Mouse (Mus musculus) neural tube, embryonic 13.5 days (tissue): ENCODE measurements at regions not wholly inside any gene's neighbourhood (a gene's known extent, or its start where the extent isn't known, plus 50 kb on each side); places are given as distances from the start of the nearest gene placed in this dataset.

Experiments
- ATAC-seq: fragments of 200-750 bp; cut with Nextera tagmentation; 2 replicates; pipeline ENCODE4 v1.8.0; 2017; ENCODE audit warnings: low read depth, mild to moderate bottlenecking, moderate TSS enrichment, moderate library complexity
- H3K27ac ChIP-seq: fragments of 300-500 bp; sonication (generic); replicated peaks from 2 replicates; pipeline ENCODE4 v1.5.1; 2015; ENCODE audit warnings: moderate library complexity, mild to moderate bottlenecking, inconsistent platforms
- H3K27me3 ChIP-seq: fragments of 300-500 bp; sonication (generic); 2 replicates; pipeline ENCODE4 v1.6.1; 2015; ENCODE audit warnings: mild to moderate bottlenecking, inconsistent platforms
- H3K36me3 ChIP-seq: fragments of 300-500 bp; sonication (generic); 2 replicates; pipeline ENCODE4 v1.6.1; 2015; ENCODE audit warnings: mild to moderate bottlenecking, inconsistent platforms
- H3K4me1 ChIP-seq: fragments of 300-500 bp; sonication (generic); replicated peaks from 2 replicates; pipeline ENCODE4 v1.6.1; 2015; ENCODE audit warnings: inconsistent platforms
- H3K4me2 ChIP-seq: fragments of 300-500 bp; sonication (generic); 2 replicates; pipeline ENCODE4 v1.6.1; 2015; ENCODE audit warnings: inconsistent platforms, mild to moderate bottlenecking, moderate library complexity
- H3K4me3 ChIP-seq: fragments of 300-500 bp; sonication (generic); 2 replicates; pipeline ENCODE4 v1.5.1; 2015; ENCODE audit warnings: mild to moderate bottlenecking, inconsistent platforms
- H3K9ac ChIP-seq: fragments of 300-500 bp; sonication (generic); 2 replicates; pipeline ENCODE4 v1.6.1; 2015; ENCODE audit warnings: moderate library complexity, mild to moderate bottlenecking, inconsistent platforms
- H3K9me3 ChIP-seq: fragments of 300-500 bp; sonication (generic); 2 replicates; pipeline ENCODE4 v1.6.1; 2016; ENCODE audit warnings: inconsistent platforms
- WGBS: fragments of 180-500 bp; shearing (Covaris S2); methylation state at CpG from one replicate; pipeline ENCODE4 v1.1.7; 2015; 5-methylcytosine and 5-hydroxymethylcytosine counted together

DNA sequence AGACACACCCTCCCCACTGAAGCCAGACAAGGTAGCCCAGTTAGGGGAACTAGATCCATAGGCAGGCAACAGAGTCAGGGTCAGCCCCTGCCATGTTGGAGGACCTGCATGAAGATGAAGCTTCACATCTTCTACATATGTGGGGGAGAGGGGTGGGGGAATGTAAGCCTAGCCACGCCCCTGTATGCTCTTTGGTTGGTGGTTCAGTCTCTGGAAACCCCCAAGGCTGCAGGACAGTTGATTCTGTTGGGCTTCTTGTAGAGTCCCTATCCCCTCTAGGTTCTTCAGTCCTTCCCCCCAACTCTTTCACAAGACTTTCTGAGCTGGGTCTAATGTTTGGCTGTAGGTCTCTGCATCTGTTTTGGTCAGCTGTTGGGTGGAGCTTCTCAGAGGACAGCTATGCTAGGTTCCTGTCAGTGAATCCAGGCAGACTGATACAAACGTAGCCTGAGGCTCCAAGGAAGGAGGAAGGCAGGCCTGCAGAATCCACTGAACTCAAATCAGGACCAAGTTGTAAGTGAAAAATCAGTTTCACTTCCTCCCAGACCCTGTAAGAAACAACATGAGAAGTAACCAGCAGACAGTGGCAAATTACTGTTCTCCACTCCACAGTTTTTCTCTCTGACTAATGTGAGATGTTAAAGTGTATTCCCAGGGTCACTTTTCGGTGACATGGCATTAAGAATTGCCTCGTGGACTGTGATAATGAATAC lies 476.9 kb downstream of the Arl4a start:
- Histone ChIP-seq H3K27me3 (no peaks in the 10 kb centered on the region), H3K4me3 (no peak overlapping the region), H3K9ac (no peak overlapping the region), H3K4me2 (no peak overlapping the region), H3K27ac (no peak overlapping the region), H3K9me3 (no peaks in the 10 kb centered on the region), H3K4me1 (no peaks in the 10 kb centered on the region), H3K36me3 (no peaks in the 10 kb centered on the region)
- 83% methylated on average over 4 of the region's 4 CpGs for WGBS
- ATAC-seq = no peak

DNA sequence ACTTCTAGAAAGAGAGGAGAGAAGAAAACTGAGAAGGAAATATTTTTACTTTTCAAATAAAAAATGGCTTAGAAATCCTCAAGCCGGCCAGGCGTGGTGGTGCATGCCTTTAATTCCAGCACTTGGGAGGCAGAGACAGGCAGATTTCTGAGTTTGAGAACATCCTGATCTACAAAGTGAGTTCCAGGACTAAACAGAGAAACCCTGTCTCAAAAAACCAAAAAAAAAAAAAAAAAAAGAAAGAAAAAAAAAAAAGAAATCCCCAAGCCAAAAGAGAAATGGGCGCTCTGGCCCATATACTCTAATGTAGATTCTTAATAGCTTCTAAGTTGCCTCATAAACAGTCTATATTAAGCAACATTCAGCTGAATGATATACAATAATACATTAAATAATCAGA lies 479.3 kb downstream of the Arl4a start:
- H3K4me1 ChIP-seq = no peaks in the 10 kb centered on the region
- no peak overlapping the region for H3K9ac ChIP-seq
- WGBS = 98% methylated on average over 3 of the region's 3 CpGs
- H3K27ac ChIP-seq = no peak overlapping the region
- no peak overlapping the region for H3K4me3 ChIP-seq
- H3K27me3 ChIP-seq = no peaks in the 10 kb centered on the region
- no peak for ATAC-seq
- no peaks in the 10 kb centered on the region for H3K9me3 ChIP-seq
- no peak overlapping the region for H3K4me2 ChIP-seq
- no peaks in the 10 kb centered on the region for H3K36me3 ChIP-seq

DNA sequence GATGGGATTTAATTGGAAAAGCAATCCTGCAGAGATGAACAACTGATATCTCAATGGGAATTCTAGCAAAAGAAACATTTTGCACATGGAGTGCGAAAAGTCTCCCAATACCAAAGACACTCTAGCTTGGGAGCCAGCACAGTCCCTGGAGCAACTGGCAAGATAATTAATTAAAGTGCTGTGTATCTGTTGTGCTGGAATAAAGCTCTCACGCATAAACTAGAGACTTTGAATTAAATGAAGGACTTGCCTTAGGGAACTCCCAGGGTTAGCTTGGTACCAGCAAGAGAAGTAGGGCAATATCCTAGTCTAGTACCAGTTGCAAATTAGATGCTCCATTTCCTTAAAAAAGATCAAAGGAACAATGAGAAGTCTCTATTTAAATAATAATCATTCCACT lies 501.5 kb downstream of the Arl4a start:
- Histone ChIP-seq H3K9ac (no peak overlapping the region), H3K27ac (no peak overlapping the region), H3K27me3 (no peaks in the 10 kb centered on the region), H3K4me3 (no peak overlapping the region), H3K36me3 (no peaks in the 10 kb centered on the region), H3K4me1 (no peaks in the 10 kb centered on the region), H3K4me2 (no peak overlapping the region), H3K9me3 (no peaks in the 10 kb centered on the region)
- 48% methylated on average over 2 of the region's 2 CpGs for WGBS
- no peak for ATAC-seq

DNA sequence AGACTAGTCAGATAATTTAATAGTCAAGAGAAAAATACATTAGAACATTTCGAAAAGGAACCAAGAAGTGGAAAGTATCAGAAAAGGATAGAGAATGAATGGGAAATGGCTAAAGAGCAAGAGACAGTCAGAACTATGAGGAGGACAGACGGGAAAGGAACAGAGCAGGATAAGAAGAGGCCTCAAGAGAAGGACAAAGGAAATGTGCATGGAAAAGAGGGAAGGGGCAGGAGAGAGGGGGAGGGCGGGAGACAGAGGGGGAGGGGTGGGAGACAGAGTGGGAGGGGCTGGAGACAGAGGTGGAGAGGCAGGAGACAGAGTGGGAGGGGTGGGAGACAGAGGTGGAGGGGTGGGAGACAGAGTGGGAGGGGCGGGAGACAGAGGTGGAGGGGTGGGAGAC lies 509.7 kb downstream of the Arl4a start:
- no peak for ATAC-seq
- H3K9ac ChIP-seq = no peak overlapping the region
- no peak overlapping the region for H3K4me2 ChIP-seq
- H3K4me1 ChIP-seq = no peaks in the 10 kb centered on the region
- H3K9me3 ChIP-seq = no peaks in the 10 kb centered on the region
- H3K36me3 ChIP-seq = no peaks in the 10 kb centered on the region
- no peak overlapping the region for H3K27ac ChIP-seq
- WGBS = 54% methylated on average over 2 of the region's 4 CpGs
- no peak overlapping the region for H3K4me3 ChIP-seq
- no peaks in the 10 kb centered on the region for H3K27me3 ChIP-seq

DNA sequence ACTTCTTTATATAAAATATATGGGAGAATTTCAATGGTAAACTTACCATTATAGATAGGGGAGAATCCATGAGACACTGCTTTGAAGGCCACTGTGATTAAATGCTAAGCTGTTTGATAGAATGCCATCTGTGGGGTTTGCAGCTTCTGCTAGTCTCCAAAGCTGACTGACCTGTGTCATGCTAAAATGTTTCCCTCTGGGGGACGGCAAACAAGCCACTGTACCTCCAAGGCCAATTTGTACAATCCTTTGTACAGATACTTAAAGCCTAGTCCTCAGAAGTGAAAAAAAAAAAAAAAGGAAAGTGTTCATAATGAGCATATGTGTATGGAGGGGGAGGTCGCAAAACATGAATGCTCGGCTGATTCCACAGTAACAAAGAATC lies 510.6 kb downstream of the Arl4a start:
- Histone ChIP-seq H3K27ac (no peak overlapping the region), H3K27me3 (no peaks in the 10 kb centered on the region), H3K4me1 (no peaks in the 10 kb centered on the region), H3K4me2 (no peak overlapping the region), H3K36me3 (no peaks in the 10 kb centered on the region), H3K9me3 (no peaks in the 10 kb centered on the region), H3K9ac (no peak overlapping the region), H3K4me3 (no peak overlapping the region)
- no peak for ATAC-seq
- 67% methylated on average over 3 of the region's 3 CpGs for WGBS

DNA sequence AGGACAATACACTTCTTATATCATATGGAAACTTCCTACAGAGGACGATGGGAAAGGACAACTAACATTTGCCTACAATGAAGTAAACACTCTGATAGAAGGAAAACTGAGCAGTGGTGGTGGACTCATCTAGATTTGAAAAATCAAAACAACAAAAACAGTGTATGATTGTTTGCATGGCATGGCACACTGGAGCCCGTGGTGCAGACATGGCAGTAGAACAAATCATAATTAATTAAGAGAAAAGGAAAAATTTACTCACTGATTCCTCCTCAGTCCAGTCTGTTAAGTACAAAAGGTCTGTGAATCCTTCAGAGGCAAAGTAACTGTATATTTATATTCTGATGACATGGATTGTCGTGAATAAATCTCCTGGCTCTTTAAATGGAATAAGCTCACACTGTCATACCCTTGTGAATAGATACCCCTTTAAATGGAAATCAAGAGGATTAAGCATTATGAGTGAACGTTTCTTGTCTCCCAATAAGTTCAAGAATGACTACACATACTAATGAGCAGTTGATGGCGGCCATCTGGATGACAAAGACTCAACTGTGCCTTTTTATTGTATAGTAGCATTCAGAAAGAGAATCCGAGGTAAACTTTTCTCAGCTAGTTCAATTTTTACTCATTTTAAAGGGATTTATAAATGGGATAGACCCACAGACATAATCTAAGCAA lies 511.1 kb downstream of the Arl4a start:
- whole genome bisulfite sequencing = 61% methylated on average over 6 of the region's 6 CpGs
- Histone ChIP-seq H3K27ac (no peak overlapping the region), H3K9me3 (no peaks in the 10 kb centered on the region), H3K9ac (no peak overlapping the region), H3K4me3 (no peak overlapping the region), H3K36me3 (no peaks in the 10 kb centered on the region), H3K4me2 (no peak overlapping the region), H3K27me3 (no peaks in the 10 kb centered on the region), H3K4me1 (no peaks in the 10 kb centered on the region)
- ATAC-seq = no peak

DNA sequence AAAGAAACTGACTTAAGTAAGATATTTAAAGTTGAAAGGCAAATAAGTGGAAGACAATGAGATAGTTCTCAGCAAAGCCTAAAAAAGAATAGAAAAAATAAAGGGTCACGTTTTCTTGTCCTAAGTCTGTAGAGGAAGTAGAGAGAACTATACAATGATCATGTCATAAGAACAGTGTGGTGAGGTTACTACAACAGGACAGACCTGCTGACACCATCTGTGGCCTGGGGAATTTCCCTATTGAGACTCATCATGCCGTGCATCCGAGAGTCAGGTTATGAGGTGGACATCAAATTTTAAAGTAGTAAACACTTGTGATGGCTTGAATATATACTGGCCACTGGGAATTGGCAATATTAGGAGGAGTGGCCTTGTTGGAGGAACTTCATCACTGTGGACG lies 522.1 kb downstream of the Arl4a start:
- Histone ChIP-seq H3K27ac (no peak overlapping the region), H3K27me3 (no peaks in the 10 kb centered on the region), H3K4me2 (no peak overlapping the region), H3K4me3 (no peak overlapping the region), H3K4me1 (no peaks in the 10 kb centered on the region), H3K9me3 (no peaks in the 10 kb centered on the region), H3K9ac (no peak overlapping the region), H3K36me3 (no peaks in the 10 kb centered on the region)
- WGBS = 92% methylated on average over 4 of the region's 4 CpGs
- no peak for ATAC-seq

DNA sequence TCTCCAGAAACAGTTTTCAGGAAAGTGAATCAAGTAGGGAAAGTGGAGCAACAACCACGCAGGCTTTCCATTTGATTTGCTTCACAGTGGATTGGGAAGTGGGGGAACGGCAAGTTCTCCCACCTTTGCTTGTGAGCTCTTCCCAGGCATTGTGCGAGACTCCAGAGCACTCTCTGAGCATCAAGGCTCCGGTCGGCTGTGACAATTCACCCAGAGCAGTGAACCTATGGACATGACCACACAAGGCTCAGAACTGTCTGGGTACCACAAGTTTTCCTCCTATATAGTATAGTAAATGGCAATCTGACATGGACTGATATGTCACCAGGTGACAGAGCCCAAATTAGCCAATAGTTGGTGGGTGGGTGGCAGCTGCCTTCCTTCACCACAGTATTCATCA lies 527.0 kb downstream of the Arl4a start:
- no peak for ATAC-seq

DNA sequence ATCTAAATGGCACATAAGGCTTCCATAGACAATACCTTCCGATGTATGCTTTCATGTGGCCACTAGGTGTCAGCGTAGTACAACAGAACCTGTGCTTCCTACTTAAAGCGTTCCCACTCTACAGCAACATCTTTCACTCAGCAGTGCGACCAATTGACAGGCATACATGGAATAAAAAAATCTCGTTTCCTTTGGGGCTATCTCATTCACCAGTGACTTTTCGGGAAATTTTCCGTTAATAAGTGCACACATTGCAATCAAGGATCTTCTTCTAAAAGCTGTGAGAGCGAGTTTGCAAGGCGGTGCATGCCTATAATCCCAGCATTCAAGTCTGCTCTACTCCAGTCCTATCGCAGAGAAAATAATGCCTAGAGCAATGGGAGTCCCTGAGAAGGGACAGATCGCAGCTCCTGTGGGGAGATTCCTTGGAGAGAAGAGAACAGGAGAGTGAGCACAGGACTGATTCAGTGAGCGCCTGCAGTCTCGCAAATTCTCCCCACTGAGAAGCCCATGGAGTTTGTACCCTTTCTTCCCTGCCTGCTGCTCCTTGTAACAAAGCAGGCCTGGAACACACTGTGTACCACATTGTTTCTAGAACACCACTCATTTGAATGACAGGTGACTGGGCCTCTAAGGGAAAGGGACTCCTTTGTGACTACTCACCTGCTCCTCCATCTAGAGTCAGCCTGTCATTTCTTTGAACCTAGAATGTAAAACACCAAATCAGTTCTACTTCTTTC lies 527.6 kb downstream of the Arl4a start:
- Histone ChIP-seq H3K9ac (peak overlapping the region; percentile 38), H3K4me3 (peak overlapping the region; percentile 19; the same call in 1 of the 2 replicates), H3K27ac (no peak overlapping the region), H3K27me3 (no peaks in the 10 kb centered on the region), H3K36me3 (no peaks in the 10 kb centered on the region), H3K9me3 (no peaks in the 10 kb centered on the region), H3K4me1 (peaks cover 5% of the 10 kb centered on the region), H3K4me2 (peak overlapping the region; percentile 48)
- WGBS = 16% methylated on average over 13 of the region's 13 CpGs
- ATAC-seq = peak; percentile 95

More for the DNA sequence above, 527.0 kb downstream of the Arl4a start:
- 85% methylated on average over 5 of the region's 5 CpGs for WGBS
- no peaks in the 10 kb centered on the region for H3K9me3 ChIP-seq
- H3K27ac ChIP-seq = no peak overlapping the region
- no peak overlapping the region for H3K9ac ChIP-seq
- peaks cover 5% of the 10 kb centered on the region for H3K4me1 ChIP-seq
- H3K4me2 ChIP-seq = no peak overlapping the region
- no peaks in the 10 kb centered on the region for H3K27me3 ChIP-seq
- no peaks in the 10 kb centered on the region for H3K36me3 ChIP-seq
- H3K4me3 ChIP-seq = no peak overlapping the region

DNA sequence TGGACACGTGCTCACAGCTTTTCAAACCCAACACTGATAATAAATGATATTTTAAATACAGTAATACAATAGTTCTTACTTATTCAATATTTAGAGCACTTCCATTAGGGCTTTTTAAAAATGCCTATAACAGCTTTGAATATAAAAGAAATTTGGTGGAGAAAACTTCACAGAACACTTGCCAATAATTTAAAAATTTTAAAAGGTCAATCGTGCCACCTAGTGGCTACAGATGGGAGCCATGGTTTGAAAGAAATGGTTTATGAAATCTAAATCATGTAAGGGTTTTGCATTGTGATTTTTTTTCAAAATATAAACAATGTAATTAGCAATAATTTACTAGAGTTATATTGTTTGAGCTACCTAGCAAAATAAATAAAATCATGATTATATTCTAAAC lies 541.6 kb downstream of the Arl4a start:
- Histone ChIP-seq H3K36me3 (no peaks in the 10 kb centered on the region), H3K27ac (no peak overlapping the region), H3K4me1 (no peaks in the 10 kb centered on the region), H3K27me3 (no peaks in the 10 kb centered on the region), H3K9me3 (no peaks in the 10 kb centered on the region), H3K9ac (no peak overlapping the region), H3K4me2 (no peak overlapping the region), H3K4me3 (no peak overlapping the region)
- ATAC-seq = no peak
- WGBS = 50% methylated on average over 2 of the region's 2 CpGs

DNA sequence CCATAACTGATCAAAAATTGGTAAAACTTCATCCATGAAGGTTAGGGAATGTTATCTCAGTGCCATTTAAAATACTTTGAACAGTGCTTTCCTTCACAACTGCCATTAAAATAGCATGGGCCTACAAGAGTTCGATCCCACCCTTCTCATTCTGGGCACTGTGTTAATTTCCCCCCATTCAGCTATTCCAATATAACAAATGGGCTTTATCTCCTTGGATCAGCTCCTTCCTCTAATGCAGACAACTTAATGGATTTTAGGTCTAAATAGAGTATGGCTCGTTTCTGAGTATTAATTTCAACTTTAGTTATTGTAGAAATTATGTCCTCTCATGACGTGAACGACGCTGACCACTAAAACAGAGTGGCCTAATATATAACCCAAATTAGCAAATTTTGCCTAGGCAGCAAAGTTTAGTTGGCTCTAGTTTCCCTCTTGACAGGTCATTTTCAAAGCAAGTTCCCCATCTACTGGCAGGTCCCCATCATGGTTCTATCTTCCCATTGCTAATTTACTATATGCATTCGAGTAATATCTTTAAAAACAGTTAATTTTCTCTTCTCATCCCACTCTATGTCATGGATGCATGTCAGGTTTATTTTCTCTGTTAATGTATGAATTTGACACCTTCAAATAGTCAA lies 544.1 kb downstream of the Arl4a start:
- WGBS = 75% methylated on average over 6 of the region's 6 CpGs
- ATAC-seq = no peak
- Histone ChIP-seq H3K4me2 (no peak overlapping the region), H3K36me3 (no peaks in the 10 kb centered on the region), H3K27ac (no peak overlapping the region), H3K4me3 (no peak overlapping the region), H3K9ac (no peak overlapping the region), H3K27me3 (no peaks in the 10 kb centered on the region), H3K4me1 (no peaks in the 10 kb centered on the region), H3K9me3 (no peaks in the 10 kb centered on the region)

DNA sequence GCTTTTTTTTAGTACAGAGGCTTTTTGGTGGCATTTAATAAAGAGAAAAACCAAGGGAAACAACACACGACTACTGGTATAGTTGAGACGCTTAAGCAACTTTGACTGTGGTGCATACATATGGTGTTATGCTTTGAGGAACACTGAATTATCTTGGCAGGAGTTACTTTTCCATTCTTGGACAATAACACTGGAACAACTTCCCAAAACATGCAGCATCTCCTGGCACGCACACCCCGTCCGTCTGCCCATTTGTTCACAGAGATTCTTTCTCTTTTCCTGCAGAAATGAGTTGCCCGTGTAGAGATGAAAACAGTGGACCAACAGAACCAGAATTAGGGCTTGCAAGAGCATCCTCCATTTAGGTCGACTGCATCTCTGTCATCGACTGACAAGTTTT lies 544.7 kb downstream of the Arl4a start:
- Histone ChIP-seq H3K27me3 (no peaks in the 10 kb centered on the region), H3K4me1 (no peaks in the 10 kb centered on the region), H3K9ac (no peak overlapping the region), H3K9me3 (no peaks in the 10 kb centered on the region), H3K27ac (no peak overlapping the region), H3K4me2 (no peak overlapping the region), H3K4me3 (no peak overlapping the region), H3K36me3 (no peaks in the 10 kb centered on the region)
- ATAC-seq = no peak
- 89% methylated on average over 8 of the region's 8 CpGs for WGBS
